Mouse (Mus musculus): ENCODE measurements at regions not wholly inside any gene's neighbourhood (a gene's known extent, or its start where the extent isn't known, plus 50 kb on each side); places are given as distances from the start of the nearest gene placed in this dataset.

- no peaks in the 10 kb centered on the region for H3K4me1 ChIP-seq (replicated peaks; ENCODE audit: control insufficient read depth, insufficient read depth, low read length)
- H3K4me3 ChIP-seq (ENCODE audit: low read depth, low read length) = no peak overlapping the region
- no peaks in the 10 kb centered on the region for H3K9me3 ChIP-seq (ENCODE audit: control insufficient read depth)
- no peak overlapping the region for H3K27ac ChIP-seq (ENCODE audit: low read depth, low read length)
- no peak for ATAC-seq
- H3K27me3 ChIP-seq (replicated peaks; ENCODE audit: control insufficient read depth, insufficient read depth, low read length) = no peaks in the 10 kb centered on the region
- 81% methylated on average over 3 of the region's 3 CpGs for WGBS
- no peak overlapping the region for H3K9ac ChIP-seq (ENCODE audit: low read depth, low read length)
- H3K4me2 ChIP-seq (replicated peaks; ENCODE audit: low read depth) = no peak overlapping the region
- no peak for TF ChIP-seq CTCF (IDR thresholded peaks at IDR 0.05; ENCODE audit: low read depth)
- H3K36me3 ChIP-seq (ENCODE audit: control insufficient read depth, insufficient read depth) = no peaks in the 10 kb centered on the region
Observed at GRCm38 (mm10) chr2:148182492-148183052, 135.8 kb upstream of the Foxa2 start.

GRCm38 (mm10) chr2:148184801-148185212, 138.0 kb upstream of the Foxa2 start:
- H3K4me2 ChIP-seq (replicated peaks; ENCODE audit: low read depth) = no peak overlapping the region
- no peak overlapping the region for H3K27ac ChIP-seq (ENCODE audit: low read depth, low read length)
- H3K27me3 ChIP-seq (replicated peaks; ENCODE audit: control insufficient read depth, insufficient read depth, low read length) = no peaks in the 10 kb centered on the region
- H3K9ac ChIP-seq (ENCODE audit: low read depth, low read length) = no peak overlapping the region
- H3K4me1 ChIP-seq (replicated peaks; ENCODE audit: control insufficient read depth, insufficient read depth, low read length) = no peaks in the 10 kb centered on the region
- H3K36me3 ChIP-seq (ENCODE audit: control insufficient read depth, insufficient read depth) = no peaks in the 10 kb centered on the region
- H3K4me3 ChIP-seq (ENCODE audit: low read depth, low read length) = no peak overlapping the region
- no peak for TF ChIP-seq CTCF (IDR thresholded peaks at IDR 0.05; ENCODE audit: low read depth)
- WGBS = 44% methylated on average over 5 of the region's 5 CpGs
- ATAC-seq = no peak
- H3K9me3 ChIP-seq (ENCODE audit: control insufficient read depth) = no peaks in the 10 kb centered on the region

GRCm38 (mm10) chr2:148186363-148186991, 139.7 kb upstream of the Foxa2 start:
- no peaks in the 10 kb centered on the region for H3K4me1 ChIP-seq (replicated peaks; ENCODE audit: control insufficient read depth, insufficient read depth, low read length)
- WGBS = 78% methylated on average over 7 of the region's 7 CpGs
- H3K4me3 ChIP-seq (ENCODE audit: low read depth, low read length) = no peak overlapping the region
- no peak overlapping the region for H3K4me2 ChIP-seq (replicated peaks; ENCODE audit: low read depth)
- H3K36me3 ChIP-seq (ENCODE audit: control insufficient read depth, insufficient read depth) = no peaks in the 10 kb centered on the region
- H3K9me3 ChIP-seq (ENCODE audit: control insufficient read depth) = no peaks in the 10 kb centered on the region
- H3K9ac ChIP-seq (ENCODE audit: low read depth, low read length) = no peak overlapping the region
- ATAC-seq = no peak
- no peak overlapping the region for H3K27ac ChIP-seq (ENCODE audit: low read depth, low read length)
- H3K27me3 ChIP-seq (replicated peaks; ENCODE audit: control insufficient read depth, insufficient read depth, low read length) = no peaks in the 10 kb centered on the region
- TF ChIP-seq CTCF (IDR thresholded peaks at IDR 0.05; ENCODE audit: low read depth) = no peak

GRCm38 (mm10) chr2:148188865-148189264, 142.1 kb upstream of the Foxa2 start:
- Histone ChIP-seq H3K4me3 (ENCODE audit: low read depth, low read length) (no peak overlapping the region), H3K4me1 (replicated peaks; ENCODE audit: control insufficient read depth, insufficient read depth, low read length) (no peaks in the 10 kb centered on the region), H3K4me2 (replicated peaks; ENCODE audit: low read depth) (no peak overlapping the region), H3K9ac (ENCODE audit: low read depth, low read length) (no peak overlapping the region), H3K27ac (ENCODE audit: low read depth, low read length) (no peak overlapping the region), H3K9me3 (ENCODE audit: control insufficient read depth) (no peaks in the 10 kb centered on the region), H3K27me3 (replicated peaks; ENCODE audit: control insufficient read depth, insufficient read depth, low read length) (no peaks in the 10 kb centered on the region), H3K36me3 (ENCODE audit: control insufficient read depth, insufficient read depth) (no peaks in the 10 kb centered on the region)
- no peak for TF ChIP-seq CTCF (IDR thresholded peaks at IDR 0.05; ENCODE audit: low read depth)
- ATAC-seq = no peak
- 35% methylated on average over 2 of the region's 2 CpGs for WGBS

GRCm38 (mm10) chr2:148189287-148189686, 142.5 kb upstream of the Foxa2 start:
- WGBS = 46% methylated on average over 5 of the region's 5 CpGs
- no peak for ATAC-seq

GRCm38 (mm10) chr2:148192946-148193345, 146.2 kb upstream of the Foxa2 start:
- 71% methylated on average over 4 of the region's 4 CpGs for WGBS
- no peak for ATAC-seq
- H3K4me1 ChIP-seq (replicated peaks; ENCODE audit: control insufficient read depth, insufficient read depth, low read length) = no peaks in the 10 kb centered on the region
- TF ChIP-seq CTCF (IDR thresholded peaks at IDR 0.05; ENCODE audit: low read depth) = no peak
- H3K9ac ChIP-seq (ENCODE audit: low read depth, low read length) = no peak overlapping the region
- no peak overlapping the region for H3K4me2 ChIP-seq (replicated peaks; ENCODE audit: low read depth)
- no peak overlapping the region for H3K4me3 ChIP-seq (ENCODE audit: low read depth, low read length)
- H3K36me3 ChIP-seq (ENCODE audit: control insufficient read depth, insufficient read depth) = no peaks in the 10 kb centered on the region
- no peaks in the 10 kb centered on the region for H3K27me3 ChIP-seq (replicated peaks; ENCODE audit: control insufficient read depth, insufficient read depth, low read length)
- no peaks in the 10 kb centered on the region for H3K9me3 ChIP-seq (ENCODE audit: control insufficient read depth)
- H3K27ac ChIP-seq (ENCODE audit: low read depth, low read length) = no peak overlapping the region

More at GRCm38 (mm10) chr2:148189287-148189686, 142.5 kb upstream of the Foxa2 start:
- TF ChIP-seq CTCF (IDR thresholded peaks at IDR 0.05; ENCODE audit: low read depth) = no peak
- Histone ChIP-seq H3K4me3 (ENCODE audit: low read depth, low read length) (no peak overlapping the region), H3K27me3 (replicated peaks; ENCODE audit: control insufficient read depth, insufficient read depth, low read length) (no peaks in the 10 kb centered on the region), H3K27ac (ENCODE audit: low read depth, low read length) (no peak overlapping the region), H3K36me3 (ENCODE audit: control insufficient read depth, insufficient read depth) (no peaks in the 10 kb centered on the region), H3K9ac (ENCODE audit: low read depth, low read length) (no peak overlapping the region), H3K4me2 (replicated peaks; ENCODE audit: low read depth) (no peak overlapping the region), H3K4me1 (replicated peaks; ENCODE audit: control insufficient read depth, insufficient read depth, low read length) (no peaks in the 10 kb centered on the region), H3K9me3 (ENCODE audit: control insufficient read depth) (no peaks in the 10 kb centered on the region)
